Mouse (Mus musculus) forebrain, embryonic 11.5 days (tissue): ENCODE measurements around the gene Pabpn1l. TPM values are rescaled to one million over a fixed set of nuclear protein-coding genes. Genes with fewer than 3 reads are reported as not detected.

Experiments
- microRNA-seq: library from miRNA; unstranded; fragments of <30 nt; microRNA quantifications from one replicate; pipeline ENCODE4, GENCODE M21; 2016; ENCODE audit not compliant: insufficient number of aligned reads
- polyA plus RNA-seq: library from polyadenylated mRNA; unstranded; fragments of >200 nt; fragmentation: Nextera tagmentation; extraction: Ambion mirVana; gene quantifications from 2 replicates; pipeline ENCODE4 v1.2.1, GENCODE M21; 2014

Gene Pabpn1l
- polyA plus RNA-seq, 1 experiment from 2014 or later = not detected

Small RNA genes lying within 50 kb of the gene (microRNA-seq; reads per million reads assigned to microRNA genes)
- not detected for gene Mir6396

Other genes with a start within 250 kb of the Pabpn1l start
- gene Zc3h18, start 246.1 kb downstream of the Pabpn1l start, polyA plus RNA-seq = 54.8 and 57.4 TPM in 2 replicates
- not detected in 2 replicates for gene Il17c, start 200.7 kb downstream of the Pabpn1l start, polyA plus RNA-seq
- gene Cyba, start 189.8 kb downstream of the Pabpn1l start, polyA plus RNA-seq = 52.3 and 58.2 TPM in 2 replicates
- gene Mvd, start 179.3 kb downstream of the Pabpn1l start, polyA plus RNA-seq = 47.4 and 50.3 TPM in 2 replicates
- gene Snai3, start 162.0 kb downstream of the Pabpn1l start, polyA plus RNA-seq = 0.37 TPM in 1 of 2 replicates, not detected in the other
- gene Rnf166, start 146.7 kb downstream of the Pabpn1l start, polyA plus RNA-seq = 31.2 and 36.0 TPM in 2 replicates
- 75.7 and 84.5 TPM in 2 replicates for gene Ctu2, start 146.6 kb downstream of the Pabpn1l start, polyA plus RNA-seq
- gene Piezo1, start 71.4 kb downstream of the Pabpn1l start, polyA plus RNA-seq = 5.8 and 5.9 TPM in 2 replicates
- gene Cdt1, start 54.7 kb downstream of the Pabpn1l start, polyA plus RNA-seq = 57.9 and 59.6 TPM in 2 replicates
- 235 and 251 TPM in 2 replicates for gene Aprt, start 45.8 kb downstream of the Pabpn1l start, polyA plus RNA-seq
- gene Galns, start 11.3 kb downstream of the Pabpn1l start, polyA plus RNA-seq = 4.5 and 5.8 TPM in 2 replicates
- gene Trappc2l, start 11.1 kb downstream of the Pabpn1l start, polyA plus RNA-seq = 39.3 and 49.9 TPM in 2 replicates
- 6.0 and 7.0 TPM in 2 replicates for gene Cbfa2t3, start 76.4 kb upstream of the Pabpn1l start, polyA plus RNA-seq
- gene Acsf3, start 152.7 kb upstream of the Pabpn1l start, polyA plus RNA-seq = 15.6 and 16.3 TPM in 2 replicates
- 0.56 and 0.92 TPM in 2 replicates for gene Cdh15, start 225.2 kb upstream of the Pabpn1l start, polyA plus RNA-seq